Mouse (Mus musculus): ENCODE measurements around the gene S100a5.

S100a5 gene

DNA sequence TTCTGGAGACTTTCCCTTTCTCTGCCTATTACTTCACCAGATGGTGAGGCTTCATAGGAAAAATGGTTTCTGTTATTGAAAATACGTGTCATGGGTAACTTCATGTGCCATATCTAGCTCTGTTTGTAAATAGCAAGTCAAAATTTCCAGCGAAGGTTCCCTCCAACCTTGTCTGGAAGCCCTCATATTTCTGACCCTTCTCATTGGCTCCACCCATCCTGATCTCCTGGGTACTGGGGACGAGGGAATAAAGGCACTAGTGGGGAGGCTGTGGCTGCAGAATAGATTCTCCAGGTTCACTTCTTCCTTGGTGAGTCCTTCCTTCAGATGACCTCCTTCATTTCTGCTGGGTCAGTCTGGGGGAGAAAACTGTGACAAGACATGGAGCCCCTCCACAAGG, at the start of gene S100a5:
Gene S100a5 (plus strand): TSS at position 301 of the 400 bp plus-strand sequence.
- no peak for DNase-seq (ENCODE audit: low spot score in 2 of 2)

DNA sequence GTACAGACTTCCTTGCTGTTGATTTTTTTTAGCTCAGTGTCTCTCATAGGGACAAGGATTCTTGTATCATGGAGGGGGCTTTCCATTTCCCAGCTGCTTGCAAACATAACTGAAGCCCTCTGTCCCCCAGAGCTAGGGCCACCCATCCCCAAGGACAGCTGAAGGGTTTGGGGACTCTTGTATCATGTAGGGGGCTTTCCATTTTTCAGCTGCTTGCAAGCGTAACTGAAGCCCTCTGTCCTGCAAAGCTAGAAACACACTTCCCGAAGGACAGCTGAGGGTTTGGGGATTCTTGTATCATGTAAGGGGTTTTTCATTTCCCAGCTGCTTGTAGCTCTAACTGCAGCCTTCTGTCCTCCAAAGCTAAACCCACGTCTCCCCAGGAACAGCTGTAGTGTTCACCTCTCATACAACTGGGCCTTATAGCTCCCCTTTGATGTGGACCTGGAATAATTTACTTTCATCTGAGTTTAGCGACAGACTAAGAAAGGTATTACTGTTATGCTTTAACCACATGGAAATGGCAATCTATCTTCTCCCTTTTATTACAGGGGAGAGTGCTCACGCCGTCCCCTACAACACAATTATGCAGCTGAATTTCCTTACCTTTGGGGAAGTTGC, 48.2 kb upstream of the S100a5 start, which contains the start of gene S100a3:
Gene S100a3 (plus strand): TSS at position 571 of the 621 bp plus-strand sequence.
- no peak for DNase-seq (ENCODE audit: low spot score in 2 of 2)

DNA sequence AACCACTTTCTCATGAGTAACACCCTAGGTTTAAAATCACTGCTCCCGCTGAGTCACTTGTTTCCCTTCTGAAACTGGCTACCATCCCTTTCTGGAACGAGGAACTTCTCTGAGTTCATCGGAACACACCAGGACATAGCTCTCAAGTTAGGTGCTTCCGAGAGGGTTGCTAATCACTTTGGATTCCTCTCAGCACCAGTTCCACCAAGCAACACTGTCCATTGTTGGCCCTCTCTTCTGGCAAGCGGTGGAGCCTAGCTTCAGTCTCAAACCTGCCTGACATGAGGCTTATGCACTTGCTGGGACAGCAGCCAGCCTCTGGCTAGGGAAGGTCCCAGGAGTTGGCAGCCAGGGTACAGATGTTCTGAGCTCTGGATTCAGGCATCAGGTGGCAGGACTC, 33.6 kb upstream of the S100a5 start:
- DNase-seq (ENCODE audit: low spot score in 2 of 2), result no peak

DNA sequence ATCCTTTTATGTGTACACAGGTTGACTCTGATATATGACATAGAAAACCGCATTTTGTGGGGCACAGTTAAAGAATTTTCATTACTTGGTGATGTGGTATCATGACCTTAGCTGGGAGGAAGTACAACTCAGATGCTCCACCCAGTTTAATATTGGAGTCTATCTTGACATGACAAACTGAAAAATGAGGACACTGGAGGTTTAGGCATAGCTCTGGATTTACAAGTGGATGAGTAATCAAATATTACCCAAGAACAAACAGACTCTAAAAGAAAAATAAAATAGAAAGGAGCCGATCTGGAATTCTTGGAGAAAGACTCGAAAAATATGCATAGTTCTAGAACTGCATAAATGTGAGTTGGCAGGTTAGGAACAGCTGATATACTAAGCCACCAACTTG, 33.0 kb upstream of the S100a5 start:
- DNase-seq (ENCODE audit: low spot score in 2 of 2), result no peak

DNA sequence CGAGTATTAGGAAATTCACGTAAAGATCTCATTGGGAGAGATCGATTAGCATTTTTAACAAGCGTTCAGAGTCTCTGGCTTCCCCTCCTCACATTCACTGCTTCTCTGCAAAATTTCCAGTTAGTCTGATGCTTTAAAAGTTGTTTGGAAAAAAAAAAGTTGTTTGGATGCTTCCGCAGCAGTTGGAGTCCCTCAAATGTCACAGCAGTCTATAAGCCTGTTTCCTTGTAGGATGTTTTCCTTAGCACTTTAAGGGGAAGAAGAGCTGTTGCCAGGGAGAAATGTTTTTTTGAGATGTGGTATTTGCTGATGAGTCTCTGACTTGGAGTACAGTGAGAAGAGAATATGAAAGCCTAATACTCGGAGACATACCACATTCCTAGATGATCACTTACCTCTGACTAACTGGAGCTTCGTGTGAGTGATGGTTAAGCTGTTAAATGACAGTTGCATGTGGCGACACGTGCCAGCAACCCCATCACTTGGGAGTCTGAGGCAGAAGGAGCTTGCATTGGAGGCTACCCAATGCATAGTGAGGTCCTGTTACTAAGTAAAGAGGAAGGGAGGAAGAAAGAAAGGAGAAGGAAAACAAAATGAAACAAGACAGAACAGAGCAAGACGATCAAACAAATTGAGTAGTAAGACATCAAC, 31.8 kb upstream of the S100a5 start:
- DNase-seq (ENCODE audit: low spot score in 2 of 2), result no peak

DNA sequence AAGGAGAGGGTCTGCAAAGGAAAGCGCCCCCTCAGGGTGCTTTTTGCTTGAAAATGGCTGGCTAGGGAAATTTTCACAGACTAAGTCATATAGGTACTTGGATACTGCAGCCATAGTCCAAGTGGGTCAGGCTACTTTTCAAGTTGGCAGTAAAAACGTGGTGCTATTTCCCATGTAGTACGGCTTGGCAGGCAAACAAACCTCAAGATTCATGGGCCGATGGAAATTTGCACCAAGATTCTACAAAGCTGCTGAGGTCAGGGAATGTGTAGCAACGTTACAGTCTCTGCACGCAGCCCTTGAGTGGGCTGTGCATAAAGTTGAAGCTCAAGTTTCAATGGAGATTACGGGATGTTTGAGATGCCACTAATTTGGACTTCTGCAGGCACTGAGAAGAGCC, 28.9 kb upstream of the S100a5 start:
- DNase-seq (ENCODE audit: low spot score in 2 of 2), result no peak

DNA sequence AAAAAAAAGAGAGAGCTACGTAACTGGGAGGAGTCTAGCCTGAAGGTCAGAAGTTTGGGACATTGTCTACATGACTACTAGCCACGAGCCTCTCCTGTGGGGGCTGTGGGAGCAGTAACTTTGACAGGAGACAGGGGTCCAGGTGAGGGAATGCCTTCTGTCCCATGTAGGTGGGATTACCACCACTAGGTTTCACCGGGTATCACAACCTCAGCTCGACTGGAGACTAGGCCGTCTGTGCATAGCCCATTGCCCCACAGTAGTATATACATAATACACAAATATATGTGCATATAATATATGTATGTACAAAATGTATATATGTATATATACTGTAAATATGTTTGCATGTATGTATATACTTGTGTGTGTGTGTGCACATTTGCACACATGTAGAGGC, 27.2 kb upstream of the S100a5 start:
- DNase-seq (ENCODE audit: low spot score in 2 of 2), result no peak

- DNase-seq (ENCODE audit: low spot score in 2 of 2), result no peak
These were observed 26.2 kb upstream of the S100a5 start for GRCm38 (mm10) chr3:90582156-90582555.

GRCm38 (mm10) chr3:90582556-90582955, 25.8 kb upstream of the S100a5 start:
- no peak for DNase-seq (ENCODE audit: low spot score in 2 of 2)

- DNase-seq (ENCODE audit: low spot score in 2 of 2), result no peak
These were observed 24.4 kb upstream of the S100a5 start for GRCm38 (mm10) chr3:90583893-90584292.

DNA sequence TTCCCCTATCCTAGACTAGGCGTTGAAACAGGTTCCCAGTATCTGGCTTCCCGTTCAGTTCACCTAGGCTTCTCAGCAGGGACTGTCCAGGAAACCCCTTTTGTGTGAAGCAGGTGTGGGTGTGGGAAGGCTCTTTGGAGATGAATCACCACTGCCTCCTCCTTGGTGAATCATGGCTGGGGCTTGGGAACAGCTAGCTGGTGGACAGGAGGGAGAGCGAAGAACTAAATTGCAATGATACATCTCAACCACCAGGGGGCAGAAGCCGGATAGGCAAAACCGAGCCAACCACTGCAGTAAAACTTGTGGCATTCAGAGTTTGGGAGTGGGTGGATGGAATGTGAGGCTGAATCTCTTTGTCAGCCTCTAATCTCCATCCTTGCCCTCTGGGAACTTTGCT, 22.7 kb upstream of the S100a5 start:
- peak; percentile 71 to 84 for DNase-seq (ENCODE audit: low spot score in 2 of 2)

DNA sequence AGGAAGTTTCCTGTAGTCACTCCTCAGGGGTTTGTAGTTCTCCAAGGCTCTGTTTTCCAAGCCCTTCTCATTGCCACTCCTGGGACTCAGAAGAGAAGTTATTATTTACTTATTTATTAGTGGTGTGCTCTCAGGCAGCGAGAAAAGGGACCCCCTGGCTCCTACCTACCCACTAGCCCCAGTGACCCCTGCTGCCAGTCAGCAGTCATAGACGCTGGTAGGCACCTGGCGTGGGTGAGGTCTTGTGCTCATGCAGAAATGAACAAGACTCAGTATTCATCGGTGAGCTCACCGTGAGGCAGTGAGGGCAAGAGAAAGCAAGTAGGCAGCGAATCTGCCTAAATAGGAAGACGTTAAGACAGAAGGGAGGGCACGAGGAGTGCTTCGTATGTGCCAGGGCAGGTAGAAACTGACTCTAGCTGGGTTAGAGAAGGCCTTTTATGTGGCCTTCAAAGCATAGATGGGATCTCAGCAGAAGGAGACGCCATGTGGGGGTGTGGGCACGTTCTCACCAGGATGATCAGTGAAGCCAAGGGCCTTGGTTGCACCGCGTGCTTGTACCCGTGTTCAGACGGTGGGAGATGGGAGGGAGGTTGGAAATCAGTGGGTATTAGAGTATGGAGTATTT, 22.2 kb upstream of the S100a5 start:
- no peak for DNase-seq (ENCODE audit: low spot score in 2 of 2)

GRCm38 (mm10) chr3:90586906-90587305, 21.4 kb upstream of the S100a5 start:
- no peak for DNase-seq (ENCODE audit: low spot score in 2 of 2)

DNA sequence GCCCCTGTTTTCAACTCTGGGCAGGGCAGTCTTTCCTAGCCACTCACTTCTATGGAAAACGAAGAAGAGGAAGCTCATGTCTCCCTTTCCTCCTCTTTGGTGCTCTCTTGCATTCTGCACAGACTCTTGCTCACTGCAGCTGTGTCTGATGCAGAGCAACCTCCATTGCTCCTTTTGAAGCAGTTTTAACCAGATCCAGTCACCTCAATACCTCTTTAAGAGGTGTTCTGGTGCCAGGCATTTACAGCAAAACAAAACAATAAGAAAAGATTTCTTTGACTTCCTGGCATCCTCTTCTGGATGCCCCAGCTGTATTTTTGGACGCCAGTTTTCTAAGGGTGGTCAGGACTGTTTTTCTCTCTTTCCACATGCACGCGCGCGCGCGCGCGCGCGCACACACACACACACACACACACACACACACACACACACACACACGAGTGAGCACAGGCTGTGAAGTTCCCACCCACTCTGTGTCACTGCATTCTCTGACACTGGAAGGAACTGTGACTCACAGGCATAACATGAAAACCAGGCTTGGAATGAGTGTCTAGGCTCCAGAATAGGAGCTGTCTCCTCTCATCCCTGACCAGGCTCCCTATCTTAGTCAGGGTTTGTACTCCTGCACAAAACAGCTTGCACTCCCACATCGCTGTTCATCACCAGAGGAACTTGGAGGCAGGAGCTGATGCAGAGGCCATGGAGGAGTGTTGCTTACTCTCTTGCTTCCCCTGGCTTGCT, 20.8 kb upstream of the S100a5 start:
- DNase-seq (ENCODE audit: low spot score in 2 of 2), result peak; percentile 57 to 62

DNA sequence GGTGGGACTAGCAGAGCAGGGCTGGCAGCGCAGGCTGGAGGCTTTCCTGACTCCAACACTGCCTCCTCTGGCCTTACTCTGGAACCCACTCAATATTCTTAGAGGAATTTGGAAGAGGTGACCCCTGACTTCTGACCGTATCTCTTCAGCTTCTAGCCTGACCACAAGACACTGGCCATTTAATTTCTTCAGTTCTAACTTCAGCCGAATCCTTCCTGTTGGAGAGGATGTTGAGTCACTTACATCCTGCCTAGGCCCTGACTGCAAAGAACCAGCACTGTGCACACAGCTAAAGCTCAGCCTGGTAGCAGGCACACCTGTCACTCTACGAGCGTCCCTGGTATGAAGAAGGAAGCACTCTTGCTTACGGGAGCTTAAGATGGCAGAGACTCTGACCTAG, 18.9 kb upstream of the S100a5 start:
- DNase-seq (ENCODE audit: low spot score in 2 of 2), result no peak

GRCm38 (mm10) chr3:90589947-90590346, 18.4 kb upstream of the S100a5 start, which contains the start of gene S100a2:
Gene S100a2, plus strand, starts transcription at chr3:90590247.
- no peak for DNase-seq (ENCODE audit: low spot score in 2 of 2)

GRCm38 (mm10) chr3:90594466-90594865, 13.9 kb upstream of the S100a5 start:
- no peak for DNase-seq (ENCODE audit: low spot score in 2 of 2)

DNA sequence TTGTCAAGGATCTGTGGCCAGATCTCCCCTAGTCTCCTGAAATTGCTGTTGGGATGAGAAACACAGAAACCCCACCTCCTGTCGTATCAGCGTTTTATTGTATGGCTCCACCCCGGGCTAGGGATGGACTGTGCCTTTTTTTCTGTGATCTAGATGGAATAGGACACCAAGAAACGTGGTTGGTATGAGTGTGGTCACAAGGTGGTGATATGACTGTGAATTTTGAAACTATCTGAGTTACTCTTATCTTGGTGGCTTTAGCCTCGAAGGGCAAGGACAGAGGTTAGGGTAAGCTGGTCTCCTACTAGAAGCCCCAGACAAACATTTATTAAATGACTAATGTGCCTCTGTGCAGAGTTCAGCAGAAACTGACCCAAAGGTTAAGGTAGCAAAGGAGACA, 12.8 kb upstream of the S100a5 start:
- DNase-seq (ENCODE audit: low spot score in 2 of 2), result no peak

DNA sequence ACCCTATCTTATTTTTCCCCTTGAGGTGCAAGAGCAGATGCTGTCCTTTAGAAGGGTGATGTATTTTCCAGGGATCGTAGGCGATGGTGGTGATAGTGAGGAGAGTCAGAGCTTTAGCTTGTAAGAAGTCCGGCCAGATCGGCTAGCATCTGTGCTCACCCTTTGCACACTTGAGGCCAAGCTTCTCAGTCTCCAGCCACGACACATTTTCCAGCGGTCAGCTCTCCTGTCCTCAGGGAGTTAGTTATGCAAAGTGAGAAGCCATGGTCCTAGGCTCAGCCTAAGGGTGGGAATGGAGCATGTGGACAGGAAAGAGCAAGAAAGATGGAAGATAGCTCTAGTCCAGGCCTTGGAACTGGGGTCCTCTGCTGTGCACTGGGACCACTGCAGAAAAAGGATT, 11.5 kb upstream of the S100a5 start:
- DNase-seq (ENCODE audit: low spot score in 2 of 2), result no peak

DNA sequence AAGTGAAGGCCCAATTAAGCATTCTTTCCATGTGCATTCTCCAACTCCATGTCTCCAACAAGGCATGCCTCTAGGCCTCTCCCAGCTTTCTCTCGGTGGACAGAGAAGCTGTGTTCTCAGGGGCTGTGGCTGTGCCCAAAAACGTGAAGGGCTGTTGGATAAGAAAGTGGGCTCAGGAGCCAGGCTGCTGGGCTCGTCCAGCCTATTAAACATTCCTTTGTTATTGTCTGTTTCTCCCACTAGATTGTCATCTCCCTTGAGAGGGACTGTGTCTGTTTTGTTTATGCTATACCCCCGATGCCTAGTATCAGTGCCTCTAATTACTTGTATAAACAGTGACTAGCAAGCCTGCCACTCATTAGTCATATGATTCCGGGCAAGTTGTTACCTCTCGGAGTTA, 10.6 kb upstream of the S100a5 start:
- no peak for DNase-seq (ENCODE audit: low spot score in 2 of 2)

DNA sequence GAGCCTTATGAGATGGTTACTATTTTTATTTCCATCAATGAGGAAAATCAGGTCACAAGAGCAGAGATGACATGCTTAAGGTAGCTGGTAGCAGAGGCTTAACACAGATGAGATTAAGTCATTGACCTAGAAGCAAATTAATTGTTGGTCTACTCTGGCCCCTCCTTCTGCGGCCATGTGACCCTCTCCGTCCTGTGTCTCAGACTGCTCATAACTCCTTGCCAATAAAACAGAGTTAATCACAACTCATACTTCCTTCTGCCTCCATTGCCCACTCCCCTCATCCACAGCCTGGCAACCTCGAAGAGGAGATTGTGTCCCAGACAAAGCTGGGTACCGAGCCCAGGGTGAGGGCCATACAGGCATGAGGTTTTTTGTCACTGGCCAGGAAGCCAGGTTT, 10.1 kb upstream of the S100a5 start:
- DNase-seq (ENCODE audit: low spot score in 2 of 2), result no peak

DNA sequence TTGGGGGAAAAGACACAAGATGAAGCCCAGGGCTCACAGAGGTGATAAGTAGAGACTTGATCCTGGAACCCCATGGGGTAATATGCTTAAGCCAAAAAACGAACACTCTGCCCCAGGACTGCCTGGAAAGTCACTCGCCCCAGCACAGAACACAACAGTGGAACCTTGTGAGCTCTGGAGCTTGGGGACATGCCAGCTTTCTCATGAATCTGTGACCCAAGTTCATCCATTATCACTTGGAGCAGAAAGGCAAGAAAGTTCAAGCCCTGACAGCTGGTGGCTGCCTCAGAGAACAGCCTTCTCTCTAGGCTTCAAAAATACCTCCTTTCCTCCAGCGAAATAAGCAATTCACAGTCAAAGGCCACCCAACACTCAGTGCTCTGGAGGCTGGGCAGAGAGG, 8.9 kb upstream of the S100a5 start:
- no peak for DNase-seq (ENCODE audit: low spot score in 2 of 2)

DNA sequence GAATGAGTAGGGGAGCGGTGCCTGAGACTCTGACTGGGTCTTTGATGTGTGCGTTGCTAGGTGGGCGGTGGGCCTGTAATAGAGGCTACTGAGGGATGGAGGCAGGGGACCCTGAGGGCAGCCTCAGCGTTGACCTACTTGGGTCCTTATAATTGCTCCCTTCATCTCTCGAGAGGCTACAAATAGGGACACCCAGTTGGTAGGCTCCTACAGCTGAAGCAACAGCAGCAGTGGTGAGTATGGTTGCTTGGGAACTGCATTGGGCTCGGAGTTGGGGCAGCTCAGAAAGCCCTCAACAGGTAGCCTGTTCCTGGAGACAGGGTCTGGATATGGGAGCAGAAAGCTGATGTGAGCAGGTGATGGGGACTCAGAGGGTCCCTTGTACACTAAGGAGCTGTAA, 8.3 kb upstream of the S100a5 start:
- no peak for DNase-seq (ENCODE audit: low spot score in 2 of 2)

All from right cerebral cortex, adult 2 months (tissue).